Mouse (Mus musculus): Measurements from ENCODE around the gene Hdac11. TPM values are rescaled to one million over a fixed set of nuclear protein-coding genes. Genes with fewer than 3 reads are reported as not detected.
"Not testable (repeated sequence)": the region's sequence is repeated elsewhere in the genome, so short reads cannot be mapped to it uniquely, and the experiment has no call there.

The Hdac11 gene
- polyA plus RNA-seq, 1 experiment from 2014 or later: 15.3 TPM

GRCm38 (mm10) chr6:91117149-91117548 is 39.3 kb upstream of the Hdac11 start:
- peak overlapping the region; percentile 87 for H3K27ac ChIP-seq
- peak overlapping the region; percentile 89 for H3K9ac ChIP-seq
- H3K4me3 ChIP-seq: peak overlapping the region; percentile 76
- no peak; the same call in 1 of the 2 replicates for ATAC-seq
- H3K36me3 ChIP-seq (ENCODE audit: poor library complexity, severe bottlenecking): no peaks in the 10 kb centered on the region
- H3K9me3 ChIP-seq (replicated peaks): no peaks in the 10 kb centered on the region
- H3K27me3 ChIP-seq: no peaks in the 10 kb centered on the region
- 2% methylated on average over 9 of the region's 9 CpGs for WGBS
- peak overlapping the region; percentile 86 for H3K4me2 ChIP-seq
- H3K4me1 ChIP-seq: peaks cover 30% of the 10 kb centered on the region

- Histone ChIP-seq H3K4me2 (no peak overlapping the region), H3K4me3 (no peak overlapping the region), H3K4me1 (peaks cover 30% of the 10 kb centered on the region), H3K36me3 (ENCODE audit: poor library complexity, severe bottlenecking) (no peaks in the 10 kb centered on the region), H3K9ac (no peak overlapping the region), H3K27me3 (no peaks in the 10 kb centered on the region), H3K27ac (no peak overlapping the region), H3K9me3 (replicated peaks) (no peaks in the 10 kb centered on the region)
- ATAC-seq: no peak
Observed at GRCm38 (mm10) chr6:91118526-91118925, 37.9 kb upstream of the Hdac11 start.

GRCm38 (mm10) chr6:91120206-91120605 is 36.3 kb upstream of the Hdac11 start:
- Histone ChIP-seq H3K36me3 (ENCODE audit: poor library complexity, severe bottlenecking) (no peaks in the 10 kb centered on the region), H3K4me2 (no peak overlapping the region), H3K27ac (no peak overlapping the region), H3K4me3 (no peak overlapping the region), H3K27me3 (no peaks in the 10 kb centered on the region), H3K9me3 (replicated peaks) (no peaks in the 10 kb centered on the region), H3K4me1 (peaks cover 21% of the 10 kb centered on the region), H3K9ac (no peak overlapping the region)
- 68% methylated on average over 2 of the region's 2 CpGs for WGBS
- ATAC-seq: no peak

DNA sequence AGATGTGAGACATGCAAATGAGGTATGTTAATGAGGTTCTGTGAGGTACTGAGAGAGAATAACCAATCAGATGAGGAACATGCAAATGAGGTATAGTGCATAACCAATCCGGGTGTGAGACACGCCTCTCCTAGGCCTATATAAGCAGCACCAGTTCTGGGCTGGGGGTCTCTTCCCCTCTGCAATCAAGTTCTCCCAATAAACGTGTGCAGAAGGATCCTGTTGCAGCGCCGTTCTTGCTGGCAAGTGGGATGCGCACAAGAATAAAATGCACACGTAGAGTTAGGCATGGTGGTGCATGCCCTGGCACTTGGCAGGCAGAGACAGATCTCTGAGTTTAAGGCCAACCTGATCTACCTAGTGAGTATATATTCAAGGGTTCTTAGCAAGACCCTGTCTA is 35.4 kb upstream of the Hdac11 start:
- not testable (repeated sequence) for ATAC-seq; H3K27ac ChIP-seq; H3K9me3 ChIP-seq (replicated peaks); H3K36me3 ChIP-seq (ENCODE audit: poor library complexity, severe bottlenecking); H3K4me2 ChIP-seq; H3K27me3 ChIP-seq; H3K9ac ChIP-seq; H3K4me3 ChIP-seq
- WGBS: 92% methylated on average over 7 of the region's 7 CpGs
- H3K4me1 ChIP-seq: peaks cover 12% of the 10 kb centered on the region

DNA sequence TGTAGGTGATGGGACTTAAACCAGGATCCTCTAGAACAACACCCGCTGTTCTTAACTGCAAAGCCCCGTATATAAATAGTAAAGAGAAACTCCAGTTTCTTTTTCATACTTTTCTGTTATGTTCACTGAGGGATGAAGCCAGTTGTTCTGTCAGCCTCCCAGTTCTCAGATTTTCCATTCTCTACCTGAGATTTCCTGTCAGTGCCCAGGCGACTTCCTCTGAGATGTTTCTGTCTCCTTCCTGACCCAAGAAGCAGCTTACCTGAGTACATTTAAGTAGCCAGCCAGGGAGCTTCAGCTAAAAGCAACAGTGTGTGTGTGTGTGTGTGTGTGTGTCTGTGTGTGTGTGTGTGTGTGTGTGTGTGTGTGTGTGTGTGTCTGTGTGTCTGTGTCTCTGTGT is 33.0 kb upstream of the Hdac11 start:
- ATAC-seq: no peak
- H3K9ac ChIP-seq: no peak overlapping the region
- H3K4me1 ChIP-seq: no peaks in the 10 kb centered on the region
- H3K27ac ChIP-seq: no peak overlapping the region
- H3K36me3 ChIP-seq (ENCODE audit: poor library complexity, severe bottlenecking): no peaks in the 10 kb centered on the region
- no peak overlapping the region for H3K4me2 ChIP-seq
- no peaks in the 10 kb centered on the region for H3K9me3 ChIP-seq (replicated peaks)
- 90% methylated on average over 3 of the region's 3 CpGs for WGBS
- no peak overlapping the region for H3K4me3 ChIP-seq
- no peaks in the 10 kb centered on the region for H3K27me3 ChIP-seq

DNA sequence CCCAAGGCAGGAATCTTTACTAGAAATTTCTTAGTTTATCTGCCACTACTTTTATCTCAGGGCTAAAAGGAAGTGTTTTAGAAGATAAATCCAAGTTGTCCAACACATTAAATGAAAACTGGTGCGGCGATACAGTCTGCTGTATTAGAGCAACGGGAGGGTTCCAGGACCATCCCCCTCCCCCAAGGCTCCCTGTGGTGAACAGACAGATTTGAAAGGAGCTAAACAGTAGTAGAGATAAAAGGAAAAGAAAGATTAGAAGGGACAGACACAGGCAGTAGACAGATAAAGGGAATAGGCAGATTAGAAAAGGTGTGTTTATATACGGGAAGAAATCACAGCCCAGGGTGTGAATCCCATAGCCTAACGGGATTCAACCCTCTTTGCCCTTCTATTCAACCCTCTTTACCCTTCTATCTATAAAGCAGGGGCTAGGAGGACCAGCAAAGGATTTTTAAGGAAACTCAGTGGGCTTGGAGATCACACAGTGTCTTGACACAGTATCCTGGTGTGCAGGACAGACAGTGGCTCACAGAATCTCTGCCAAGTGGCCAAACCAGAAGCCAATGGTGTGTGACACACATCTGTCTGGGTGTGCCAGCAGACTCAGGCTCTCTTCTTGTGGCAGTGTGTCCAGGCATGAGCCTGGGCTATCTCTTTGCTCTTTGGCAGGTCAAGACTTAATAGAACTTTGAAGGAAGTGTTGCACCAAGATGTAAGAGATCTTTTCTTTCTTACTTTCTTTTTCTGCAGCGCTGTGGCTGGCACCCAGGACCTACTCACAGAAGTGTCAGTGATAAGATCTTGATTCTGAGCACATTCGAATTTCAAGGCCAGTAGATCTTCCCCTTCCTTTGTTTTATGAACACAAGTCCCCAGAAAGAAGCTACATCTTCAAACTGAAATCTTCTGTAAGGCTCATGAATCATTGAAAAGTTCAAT is 31.9 kb upstream of the Hdac11 start:
- Histone ChIP-seq H3K27me3 (no peaks in the 10 kb centered on the region), H3K4me3 (no peak overlapping the region), H3K9me3 (replicated peaks) (no peaks in the 10 kb centered on the region; the same call in 1 of the 2 replicates), H3K9ac (no peak overlapping the region), H3K4me1 (no peaks in the 10 kb centered on the region), H3K36me3 (ENCODE audit: poor library complexity, severe bottlenecking) (no peaks in the 10 kb centered on the region), H3K4me2 (no peak overlapping the region), H3K27ac (no peak overlapping the region)
- ATAC-seq: no peak
- WGBS: 42% methylated on average over 7 of the region's 7 CpGs

- no peaks in the 10 kb centered on the region for H3K36me3 ChIP-seq (ENCODE audit: poor library complexity, severe bottlenecking)
- H3K9me3 ChIP-seq (replicated peaks): no peaks in the 10 kb centered on the region; the same call in 1 of the 2 replicates
- H3K9ac ChIP-seq: no peak overlapping the region
- no peaks in the 10 kb centered on the region for H3K27me3 ChIP-seq
- H3K4me2 ChIP-seq: no peak overlapping the region
- ATAC-seq: no peak
- 84% methylated on average over 2 of the region's 2 CpGs for WGBS
- H3K27ac ChIP-seq: no peak overlapping the region
- no peaks in the 10 kb centered on the region for H3K4me1 ChIP-seq
- no peak overlapping the region for H3K4me3 ChIP-seq
Observed at GRCm38 (mm10) chr6:91125228-91125585, 31.3 kb upstream of the Hdac11 start.

DNA sequence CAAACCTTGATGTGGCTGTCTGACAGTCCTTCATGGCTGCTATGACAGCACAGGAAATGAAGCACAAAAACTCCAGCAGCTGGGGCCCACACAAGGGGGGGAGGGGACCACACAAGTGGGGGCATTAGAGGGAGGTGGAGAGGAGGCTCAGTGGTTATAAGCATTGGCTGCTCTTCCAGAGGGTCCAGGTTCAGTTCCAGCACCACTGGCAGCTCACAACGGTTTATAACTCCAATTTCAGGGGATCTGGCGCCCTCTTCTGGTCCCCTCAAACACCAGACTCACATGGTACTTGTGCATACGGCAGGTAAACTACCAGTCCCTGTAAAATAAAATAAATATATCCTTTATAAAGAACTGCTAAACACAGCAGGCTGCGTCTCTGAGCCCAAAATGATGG is 27.5 kb upstream of the Hdac11 start:
- Histone ChIP-seq H3K27me3 (no peaks in the 10 kb centered on the region), H3K27ac (no peak overlapping the region), H3K9me3 (replicated peaks) (no peaks in the 10 kb centered on the region; the same call in 1 of the 2 replicates), H3K9ac (no peak overlapping the region), H3K4me3 (no peak overlapping the region), H3K4me2 (no peak overlapping the region), H3K36me3 (ENCODE audit: poor library complexity, severe bottlenecking) (no peaks in the 10 kb centered on the region), H3K4me1 (no peaks in the 10 kb centered on the region)
- no peak for ATAC-seq
- WGBS: 50% methylated on average over 4 of the region's 4 CpGs

DNA sequence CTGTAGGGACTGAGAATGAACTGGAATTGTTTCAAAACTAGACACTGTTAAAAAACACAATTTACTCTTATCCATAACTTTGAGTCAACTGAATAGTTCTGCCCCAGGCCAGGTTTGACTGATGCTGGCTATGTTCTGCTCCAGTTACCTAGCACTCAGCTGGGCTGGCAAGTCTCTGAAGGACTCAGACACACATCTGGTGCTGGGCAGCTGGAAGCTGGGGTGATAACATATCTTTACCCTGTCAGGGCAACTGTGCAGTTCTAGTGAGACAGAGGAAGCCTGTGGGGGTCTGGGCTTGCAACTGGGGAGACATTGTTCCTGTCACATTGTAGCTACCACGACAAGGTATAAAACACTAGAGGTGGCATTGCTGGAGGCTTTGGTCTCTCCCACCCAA is 25.6 kb upstream of the Hdac11 start:
- no peak overlapping the region for H3K9ac ChIP-seq
- no peak for ATAC-seq
- WGBS: 56% methylated on average over 1 of the region's 1 CpGs

DNA sequence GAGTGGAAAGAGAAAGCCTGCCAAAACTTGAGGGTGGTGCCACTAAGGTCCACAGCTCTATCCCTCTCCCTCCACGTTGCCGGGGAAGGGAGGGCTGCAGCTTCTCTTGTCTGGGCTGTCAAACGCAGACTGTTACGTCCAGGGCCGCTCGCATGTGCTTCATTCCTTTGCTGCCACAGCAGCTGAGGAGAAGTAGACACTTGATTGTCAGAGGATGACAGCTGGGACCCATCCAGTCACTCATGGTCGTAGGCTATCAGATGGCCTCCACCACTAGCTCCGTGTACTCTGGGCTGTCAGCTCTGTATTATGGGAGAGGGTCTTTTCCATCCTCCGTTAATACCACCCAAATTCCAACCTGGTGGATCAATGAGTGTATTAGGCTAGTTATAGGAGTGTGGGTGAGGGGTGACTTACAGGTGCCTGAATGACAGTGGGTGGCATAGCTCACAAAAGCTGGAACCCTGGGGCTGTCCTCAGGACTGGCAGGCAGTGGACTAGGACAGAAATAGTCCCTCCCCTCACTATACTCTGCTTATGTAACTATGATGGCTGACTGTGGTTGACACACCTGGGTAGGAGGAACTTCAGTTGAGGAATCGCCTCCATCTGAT is 19.0 kb upstream of the Hdac11 start:
- WGBS: 78% methylated on average over 10 of the region's 10 CpGs
- Histone ChIP-seq H3K4me1 (no peaks in the 10 kb centered on the region), H3K9me3 (replicated peaks) (no peaks in the 10 kb centered on the region), H3K4me3 (no peak overlapping the region), H3K27me3 (no peaks in the 10 kb centered on the region), H3K9ac (no peak overlapping the region), H3K36me3 (ENCODE audit: poor library complexity, severe bottlenecking) (no peaks in the 10 kb centered on the region), H3K27ac (no peak overlapping the region), H3K4me2 (no peak overlapping the region)
- ATAC-seq: no peak

More for the DNA sequence above, 25.6 kb upstream of the Hdac11 start:
- H3K4me2 ChIP-seq: no peak overlapping the region
- H3K27ac ChIP-seq: no peak overlapping the region
- no peaks in the 10 kb centered on the region; the same call in 1 of the 2 replicates for H3K9me3 ChIP-seq (replicated peaks)
- no peak overlapping the region for H3K4me3 ChIP-seq
- no peaks in the 10 kb centered on the region for H3K36me3 ChIP-seq (ENCODE audit: poor library complexity, severe bottlenecking)
- no peaks in the 10 kb centered on the region for H3K4me1 ChIP-seq
- no peaks in the 10 kb centered on the region for H3K27me3 ChIP-seq

- H3K27ac ChIP-seq: no peak overlapping the region
- ATAC-seq: no peak
- WGBS: 22% methylated on average over 4 of the region's 4 CpGs
- no peak overlapping the region for H3K4me3 ChIP-seq
- no peaks in the 10 kb centered on the region for H3K27me3 ChIP-seq
- H3K4me2 ChIP-seq: no peak overlapping the region
- no peaks in the 10 kb centered on the region for H3K4me1 ChIP-seq
- no peaks in the 10 kb centered on the region for H3K9me3 ChIP-seq (replicated peaks)
- no peaks in the 10 kb centered on the region for H3K36me3 ChIP-seq (ENCODE audit: poor library complexity, severe bottlenecking)
- no peak overlapping the region for H3K9ac ChIP-seq
Observed at GRCm38 (mm10) chr6:91139846-91140245, 16.6 kb upstream of the Hdac11 start.

GRCm38 (mm10) chr6:91145056-91145455 is 11.4 kb upstream of the Hdac11 start:
- no peak for ATAC-seq
- Histone ChIP-seq H3K9ac (no peak overlapping the region), H3K4me2 (no peak overlapping the region), H3K27me3 (no peaks in the 10 kb centered on the region), H3K4me1 (peaks cover 26% of the 10 kb centered on the region), H3K9me3 (replicated peaks) (no peaks in the 10 kb centered on the region), H3K27ac (peak overlapping the region; percentile 95), H3K36me3 (ENCODE audit: poor library complexity, severe bottlenecking) (no peaks in the 10 kb centered on the region), H3K4me3 (no peak overlapping the region)
- 67% methylated on average over 3 of the region's 3 CpGs for WGBS
